Mouse (Mus musculus) heart, postnatal 0 days (tissue): ENCODE measurements around the gene Pitpnm2. TPM values are rescaled to one million over a fixed set of nuclear protein-coding genes. Genes with fewer than 3 reads are reported as not detected.

Source experiments
- ATAC-seq: fragments of 200-750 bp; cut with Nextera tagmentation; 2 replicates; pipeline ENCODE4 v1.8.0; 2017; ENCODE audit warnings: low read depth, moderate number of reproducible peaks, moderate library complexity; ENCODE audit not compliant: insufficient read depth
- DNase-seq: peaks from one replicate; pipeline ENCODE4 v3.0.0-alpha.2; 2016; ENCODE audit warnings: low spot score
- H3K27ac ChIP-seq: fragments of 300-500 bp; sonication (generic); 2 replicates; pipeline ENCODE4 v1.5.1; 2014; ENCODE audit warnings: low read depth, mild to moderate bottlenecking
- H3K27me3 ChIP-seq: fragments of 300-500 bp; sonication (generic); 2 replicates; pipeline ENCODE4 v1.6.1; 2014; ENCODE audit warnings: low read length, mixed read lengths; ENCODE audit not compliant: control insufficient read depth, insufficient read depth
- H3K36me3 ChIP-seq: fragments of 300-500 bp; sonication (generic); replicated peaks from 2 replicates; pipeline ENCODE4 v1.6.1; 2014; ENCODE audit warnings: low read length, mixed read lengths; ENCODE audit not compliant: control insufficient read depth, insufficient read depth
- H3K4me1 ChIP-seq: fragments of 300-500 bp; sonication (generic); 2 replicates; pipeline ENCODE4 v1.6.1; 2014; ENCODE audit warnings: antibody characterized with exemption; ENCODE audit not compliant: control insufficient read depth, insufficient read depth
- H3K4me2 ChIP-seq: fragments of 300-500 bp; sonication (generic); 2 replicates; pipeline ENCODE4 v1.6.1; 2014; ENCODE audit warnings: low read depth, mild to moderate bottlenecking, low read length, moderate library complexity
- H3K4me3 ChIP-seq: fragments of 300-500 bp; sonication (generic); 2 replicates; pipeline ENCODE4 v1.5.1; 2014; ENCODE audit warnings: low read depth, low read length
- H3K9ac ChIP-seq: fragments of 300-500 bp; sonication (generic); replicated peaks from 2 replicates; pipeline ENCODE4 v1.6.1; 2014; ENCODE audit warnings: low read depth, low read length, mixed read lengths
- H3K9me3 ChIP-seq: fragments of 300-500 bp; sonication (generic); replicated peaks from 2 replicates; pipeline ENCODE4 v1.6.1; 2016; ENCODE audit warnings: low read length; ENCODE audit not compliant: control insufficient read depth
- CTCF ChIP-seq: IDR thresholded peaks from 2 replicates; pipeline ENCODE4 v1.5.1; 2016; ENCODE audit warnings: antibody characterized with exemption, control low read depth, low read depth
- EP300 ChIP-seq: IDR thresholded peaks from 2 replicates; pipeline ENCODE4 v1.6.1; 2016; ENCODE audit warnings: antibody characterized with exemption, low read depth
- WGBS: fragments of 180-500 bp; shearing (Covaris S2); extraction: QIAGEN DNeasy Blood & Tissue Kit; methylation state at CpG from one replicate; pipeline ENCODE4 v1.1.7; 2014; 5-methylcytosine and 5-hydroxymethylcytosine counted together
- polyA plus RNA-seq: library from polyadenylated mRNA; unstranded; fragments of >200 nt; fragmentation: Nextera tagmentation; extraction: Ambion mirVana; gene quantifications from 2 replicates; pipeline ENCODE4 v1.2.1, GENCODE M21; 2015
- total RNA-seq: library from RNA; depleted of rRNA; stranded (reverse); fragments of >200 nt; gene quantifications from 2 replicates; pipeline ENCODE4 v1.2.3, GENCODE M21; 2014; ENCODE audit warnings: low replicate concordance

Pitpnm2 gene
- total and polyA plus RNA-seq, 2 experiments from 2014 or later: 3.2 to 17.1 TPM

GRCm38 (mm10) chr5:124186981-124187507 is 62.5 kb downstream of the Pitpnm2 start:
- Histone ChIP-seq H3K4me2 (peak overlapping the region; percentile 42), H3K4me1 (peaks cover 79% of the 10 kb centered on the region), H3K27me3 (no peaks in the 10 kb centered on the region), H3K4me3 (peak overlapping the region; percentile 17), H3K36me3 (no peaks in the 10 kb centered on the region), H3K9me3 (no peaks in the 10 kb centered on the region), H3K27ac (peak overlapping the region; percentile 83), H3K9ac (peak overlapping the region; percentile 43; the same call in 1 of the 2 replicates)
- WGBS: 29% methylated on average over 22 of the region's 22 CpGs
- no peak for TF ChIP-seq EP300
- no peak for TF ChIP-seq CTCF
- no peak for DNase-seq
- peak; percentile 27 for ATAC-seq

- DNase-seq (no peak), ATAC-seq (peak; percentile 59)
- peak overlapping the region; percentile 83 for H3K27ac ChIP-seq
- TF ChIP-seq CTCF: peak; percentile 38
- no peak for TF ChIP-seq EP300
- no peaks in the 10 kb centered on the region for H3K27me3 ChIP-seq
- peak overlapping the region; percentile 43; the same call in 1 of the 2 replicates for H3K9ac ChIP-seq
- WGBS: 40% methylated on average over 10 of the region's 10 CpGs
- H3K36me3 ChIP-seq: no peaks in the 10 kb centered on the region
- peak overlapping the region; percentile 42 for H3K4me2 ChIP-seq
- no peaks in the 10 kb centered on the region for H3K9me3 ChIP-seq
- peak overlapping the region; percentile 17; the same call in 1 of the 2 replicates for H3K4me3 ChIP-seq
- peaks cover 73% of the 10 kb centered on the region for H3K4me1 ChIP-seq
These were observed 63.1 kb downstream of the Pitpnm2 start for GRCm38 (mm10) chr5:124186465-124186854.

- DNase-seq: no peak
- 0 out of 2 replicates have a peak, but pooled peaks have one; percentile 1 for ATAC-seq
- H3K9me3 ChIP-seq: no peaks in the 10 kb centered on the region
These were observed 63.7 kb downstream of the Pitpnm2 start for GRCm38 (mm10) chr5:124185706-124186464.

GRCm38 (mm10) chr5:124184898-124185701 is 64.5 kb downstream of the Pitpnm2 start:
- Histone ChIP-seq H3K9me3 (no peaks in the 10 kb centered on the region), H3K27ac (peak overlapping the region; percentile 83), H3K27me3 (no peaks in the 10 kb centered on the region), H3K9ac (peak overlapping the region; percentile 51; the same call in 1 of the 2 replicates), H3K4me3 (peak overlapping the region; percentile 17; the same call in 1 of the 2 replicates), H3K36me3 (no peaks in the 10 kb centered on the region), H3K4me1 (peaks cover 61% of the 10 kb centered on the region), H3K4me2 (peak overlapping the region; percentile 42; the same call in 1 of the 2 replicates)
- ATAC-seq (0 out of 2 replicates have a peak, but pooled peaks have one; percentile 17), DNase-seq (no peak)
- 25% methylated on average over 15 of the region's 15 CpGs for WGBS
- TF ChIP-seq EP300 (no peak), CTCF (no peak)

More at GRCm38 (mm10) chr5:124185706-124186464, 63.7 kb downstream of the Pitpnm2 start:
- H3K4me1 ChIP-seq: peaks cover 68% of the 10 kb centered on the region
- 31% methylated on average over 15 of the region's 15 CpGs for WGBS
- peak overlapping the region; percentile 83 for H3K27ac ChIP-seq
- TF ChIP-seq EP300 (no peak), CTCF (no peak)
- H3K36me3 ChIP-seq: no peaks in the 10 kb centered on the region
- H3K9ac ChIP-seq: peak overlapping the region; percentile 51; the same call in 1 of the 2 replicates
- H3K4me2 ChIP-seq: peak overlapping the region; percentile 42; the same call in 1 of the 2 replicates
- peak overlapping the region; percentile 17; the same call in 1 of the 2 replicates for H3K4me3 ChIP-seq
- no peaks in the 10 kb centered on the region for H3K27me3 ChIP-seq

GRCm38 (mm10) chr5:124184191-124184590 is 65.4 kb downstream of the Pitpnm2 start:
- Histone ChIP-seq H3K4me1 (peaks cover 52% of the 10 kb centered on the region), H3K9ac (peak overlapping the region; percentile 12; the same call in 1 of the 2 replicates), H3K27ac (peak overlapping the region; percentile 83; the same call in 1 of the 2 replicates), H3K36me3 (no peaks in the 10 kb centered on the region), H3K9me3 (no peaks in the 10 kb centered on the region), H3K4me2 (peak overlapping the region; percentile 42; the same call in 1 of the 2 replicates), H3K27me3 (no peaks in the 10 kb centered on the region), H3K4me3 (no peak overlapping the region)
- 44% methylated on average over 3 of the region's 3 CpGs for WGBS
- ATAC-seq (no peak), DNase-seq (no peak)
- TF ChIP-seq EP300 (no peak), CTCF (no peak)
